Mouse (Mus musculus) G1E-ER4 (cell line): ENCODE data around the gene Ccdc121. TPM values are rescaled to one million over a fixed set of nuclear protein-coding genes. Genes with fewer than 3 reads are reported as not detected.

Source experiments
- GATA1 ChIP-seq: IDR thresholded peaks from one replicate; pipeline ENCODE4 v1.8.0; 2012; ENCODE audit warnings: low read length, inconsistent platforms
- polyA plus RNA-seq: library from polyadenylated mRNA; stranded (reverse); fragments of >175 nt; gene quantifications from 2 replicates; pipeline ENCODE4 v1.2.3, GENCODE M21; 2012

Ccdc121 gene
- polyA plus RNA-seq, 1 experiment, result not detected

GRCm38 (mm10) chr1:181525996-181526395 lies 14.7 kb upstream of the Ccdc121 start:
- no peak for TF ChIP-seq GATA1

DNA sequence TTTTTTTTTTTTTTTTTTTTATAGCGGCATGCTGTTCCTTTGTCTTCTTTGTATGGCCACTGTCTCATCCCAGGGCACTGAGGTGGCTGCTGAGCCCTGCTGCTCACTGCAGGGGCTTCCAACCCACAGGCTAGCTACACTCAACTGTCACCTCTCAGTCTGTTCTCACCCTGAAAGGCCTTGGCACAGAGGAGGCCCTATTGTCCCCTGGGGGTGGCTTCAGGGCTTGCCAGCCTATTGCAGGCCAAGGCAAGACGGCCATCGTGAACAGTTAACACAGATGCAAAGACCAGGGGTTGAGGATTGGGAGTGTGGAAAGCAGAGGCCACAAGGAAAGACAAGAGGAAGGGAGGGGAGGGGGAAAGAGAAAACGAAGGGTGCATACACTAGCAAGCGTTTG lies 12.6 kb upstream of the Ccdc121 start:
- TF ChIP-seq GATA1, result no peak

GRCm38 (mm10) chr1:181521401-181522091 lies 10.3 kb upstream of the Ccdc121 start:
- TF ChIP-seq GATA1, result no peak

GRCm38 (mm10) chr1:181519137-181519536 lies 7.9 kb upstream of the Ccdc121 start:
- no peak for TF ChIP-seq GATA1

GRCm38 (mm10) chr1:181518046-181518445 lies 6.8 kb upstream of the Ccdc121 start:
- TF ChIP-seq GATA1, result no peak

GRCm38 (mm10) chr1:181512430-181513129 lies 1.3 kb upstream of the Ccdc121 start:
- TF ChIP-seq GATA1, result no peak

- no peak for TF ChIP-seq GATA1
These were observed 5.9 kb downstream of the Ccdc121 start for GRCm38 (mm10) chr1:181505367-181505766.

GRCm38 (mm10) chr1:181503471-181503870 lies 7.8 kb downstream of the Ccdc121 start:
- TF ChIP-seq GATA1, result no peak

- TF ChIP-seq GATA1, result no peak
These were observed 26.6 kb downstream of the Ccdc121 start for GRCm38 (mm10) chr1:181484696-181485095.

DNA sequence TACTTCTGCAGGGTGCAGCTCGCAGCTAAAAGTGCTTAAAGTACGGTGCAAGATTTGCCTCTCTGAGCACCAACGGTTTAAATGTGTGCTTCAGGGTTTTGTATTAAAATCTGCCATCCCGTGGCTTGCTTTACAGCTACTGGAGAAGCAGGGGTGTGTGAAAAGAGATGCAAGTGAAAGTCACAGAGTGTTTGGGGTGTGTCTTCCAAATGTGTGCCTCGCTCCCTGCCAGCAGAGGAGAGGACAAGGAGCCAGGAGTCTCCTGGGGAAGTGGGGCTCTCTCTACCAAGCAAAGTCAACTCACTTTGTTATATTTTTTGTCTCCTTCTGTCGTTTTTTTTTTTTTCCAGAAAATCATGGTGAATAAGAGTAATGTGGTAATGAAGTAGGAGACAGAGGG lies 34.7 kb downstream of the Ccdc121 start:
- TF ChIP-seq GATA1, result no peak

DNA sequence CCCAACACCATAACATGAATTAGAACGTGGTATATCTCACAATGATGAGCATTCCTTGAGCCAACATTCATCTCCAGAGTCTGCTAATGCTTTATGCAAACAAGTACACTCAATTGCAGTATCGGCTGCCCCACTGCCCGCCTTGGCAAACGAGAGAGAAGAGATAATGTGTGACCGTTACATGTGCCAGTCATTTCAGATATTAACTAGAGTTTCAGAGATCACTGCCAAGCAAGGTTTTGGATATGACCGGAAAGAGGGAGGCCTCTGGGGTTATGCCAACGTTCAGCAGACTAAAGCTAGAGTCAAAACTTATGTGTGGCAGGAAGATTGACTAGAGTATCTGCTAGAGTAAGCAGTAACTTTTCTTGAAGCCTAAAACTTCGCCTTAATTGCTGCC lies 35.1 kb downstream of the Ccdc121 start:
- TF ChIP-seq GATA1, result no peak

- TF ChIP-seq GATA1, result no peak
These were observed 41.8 kb downstream of the Ccdc121 start for GRCm38 (mm10) chr1:181469415-181469814.

DNA sequence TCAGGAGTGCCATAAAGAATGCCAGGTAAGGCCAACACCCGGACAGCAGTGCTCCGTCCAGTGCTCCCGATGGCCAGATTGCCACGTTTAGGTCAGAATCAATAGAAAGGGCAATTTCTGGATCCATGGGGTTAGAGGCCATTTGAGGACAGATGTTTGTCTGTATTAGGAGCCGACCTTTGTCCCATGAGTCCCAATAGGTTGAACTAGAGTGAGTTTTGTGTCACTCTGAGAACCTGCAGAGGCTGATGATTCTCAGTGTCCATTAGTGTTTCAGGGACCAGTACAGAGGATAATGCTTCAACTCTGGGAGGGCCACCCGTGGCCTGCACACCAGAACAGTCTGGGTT lies 44.0 kb downstream of the Ccdc121 start:
- TF ChIP-seq GATA1, result no peak

- no peak for TF ChIP-seq GATA1
These were observed 44.5 kb downstream of the Ccdc121 start for GRCm38 (mm10) chr1:181466601-181467320.

DNA sequence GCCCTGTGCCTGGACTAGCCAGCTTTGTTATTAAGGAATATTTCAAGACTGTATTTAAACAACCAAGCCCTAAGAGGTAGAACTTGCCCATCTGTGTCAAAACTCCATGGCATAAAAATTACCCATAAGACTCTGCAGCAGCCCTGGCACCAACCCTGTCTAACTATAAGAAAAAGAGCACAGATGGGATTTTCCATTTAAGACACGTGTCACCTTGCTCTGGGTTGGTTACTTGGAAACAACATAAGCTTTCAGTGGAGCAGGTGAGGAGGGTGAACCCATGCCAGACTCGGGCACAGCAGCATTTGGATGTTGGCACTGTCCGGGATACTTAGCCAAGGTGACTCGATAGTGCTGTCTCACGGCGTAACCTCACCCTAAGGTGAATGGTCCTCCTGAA lies 45.2 kb downstream of the Ccdc121 start:
- TF ChIP-seq GATA1, result no peak

- TF ChIP-seq GATA1, result no peak
These were observed 46.2 kb downstream of the Ccdc121 start for GRCm38 (mm10) chr1:181465027-181465426.

GRCm38 (mm10) chr1:181462906-181463179 lies 48.4 kb downstream of the Ccdc121 start:
- TF ChIP-seq GATA1, result no peak
